ENCODE assay signal across 16 mouse cellular contexts in the genomic region with DNA sequence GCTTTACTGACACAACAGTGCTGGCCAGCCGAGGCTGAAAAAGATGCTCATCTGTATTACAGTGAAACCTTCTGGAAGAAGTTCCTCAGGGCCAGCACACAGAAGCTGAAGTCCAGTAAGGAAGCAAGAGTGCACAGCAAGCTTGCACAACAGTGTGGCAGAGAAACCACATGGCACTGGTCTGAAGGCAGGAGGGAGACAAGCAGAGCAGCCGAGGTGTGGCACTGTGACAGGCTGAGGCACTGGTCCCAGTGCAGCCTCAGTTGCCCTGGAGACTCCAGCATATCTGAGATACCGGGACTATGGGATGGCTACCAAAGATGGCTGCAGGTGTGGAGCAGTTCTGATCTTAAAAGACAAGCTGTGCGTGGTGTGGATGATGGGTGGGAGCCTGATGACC. TPM values are rescaled to one million over a fixed set of nuclear protein-coding genes. Genes with fewer than 3 reads are reported as not detected.
DNase-seq lines count a peak whose midpoint lies in the region; ATAC-seq and TF ChIP-seq lines count a peak whose summit lies in the region.
"Had no signal": no experiment of that assay in that cellular context is flagged by ENCODE, and none has a peak within 500 bp of the region (broad histone marks: within the 10 kb centered on the region; RNA-seq: fewer than 3 reads in every experiment).

No protein-coding gene starts in this region.

- H3K4me3 ChIP-seq in gastrocnemius, adult 2 months: no peak overlapping the region
- H3K4me3 ChIP-seq in kidney, embryonic 14.5 days (ENCODE audit: low read length): no peak overlapping the region
- H3K4me3 ChIP-seq: embryonic facial prominence, embryonic 12.5 days; forebrain, embryonic 12.5 days had no signal

- H3K27me3 ChIP-seq in kidney, embryonic 14.5 days (ENCODE audit: control insufficient read depth, insufficient read depth, low read length): no peaks in the 10 kb centered on the region
- H3K27me3 ChIP-seq: embryonic facial prominence, embryonic 12.5 days; forebrain, embryonic 12.5 days had no signal

- intact Hi-C loops in gastrocnemius, adult 2 months (cut with DNase I): no loop called here

- no peaks in the 10 kb centered on the region; the same call in 1 of the 2 replicates for H3K9me3 ChIP-seq in kidney, embryonic 14.5 days (ENCODE audit: control insufficient read depth, low read length)
- H3K9me3 ChIP-seq: embryonic facial prominence, embryonic 12.5 days; forebrain, embryonic 12.5 days had no signal

- no peak for DNase-seq in gastrocnemius, adult 2 months
- no peak for DNase-seq in gastrocnemius, postnatal 10 days
- DNase-seq in lung, postnatal 4 days: peak; percentile 38 to 46
- DNase-seq in lung, postnatal 10 days: no peak
- peak; percentile 42 to 54 for DNase-seq in monocyte, adult 2 months (ENCODE audit: low read depth in 1 of 2, low spot score in 2 of 2)
- no peak for DNase-seq in right cerebral cortex, postnatal 36 days (ENCODE audit: low spot score in 2 of 2)
- DNase-seq: B cell, adult 2 months; cerebellum, postnatal 25 days; heart, postnatal 14 days; kidney, postnatal 10 days; right cerebral cortex, adult 18-20 months; thymus, adult 18-20 months had no signal

- TF ChIP-seq CTCF in gastrocnemius, adult 2 months (IDR thresholded peaks at IDR 0.05): no peak

- peak overlapping the region; percentile 35; the same call in 1 of the 2 replicates for H3K27ac ChIP-seq in gastrocnemius, adult 2 months
- no peak overlapping the region for H3K27ac ChIP-seq in kidney, embryonic 14.5 days (ENCODE audit: low read depth, low read length)
- H3K27ac ChIP-seq: embryonic facial prominence, embryonic 12.5 days; forebrain, embryonic 12.5 days had no signal

- no peaks in the 10 kb centered on the region for H3K4me1 ChIP-seq in kidney, embryonic 14.5 days (ENCODE audit: control insufficient read depth, insufficient read depth, low read length)
- H3K4me1 ChIP-seq: embryonic facial prominence, embryonic 12.5 days; forebrain, embryonic 12.5 days had no signal

- no peak overlapping the region for H3K4me2 ChIP-seq in kidney, embryonic 14.5 days (replicated peaks; ENCODE audit: low read depth, low read length)
- H3K4me2 ChIP-seq: embryonic facial prominence, embryonic 12.5 days; forebrain, embryonic 12.5 days had no signal

- no peak overlapping the region for H3K9ac ChIP-seq in kidney, embryonic 14.5 days (ENCODE audit: low read depth, low read length)
- H3K9ac ChIP-seq: embryonic facial prominence, embryonic 12.5 days; forebrain, embryonic 12.5 days had no signal

- peak; percentile 93 for ATAC-seq in granulocyte monocyte progenitor cell, adult 5-6 weeks (replicated peaks; ENCODE audit: poor library complexity, severe bottlenecking)
- ATAC-seq in kidney, embryonic 14.5 days (ENCODE audit: low FRiP score, low TSS enrichment): no peak

- 72% methylated on average over 4 of the region's 4 CpGs for WGBS in kidney, embryonic 14.5 days

- H3K36me3 ChIP-seq in kidney, embryonic 14.5 days (ENCODE audit: control insufficient read depth, insufficient read depth, low read length): no peaks in the 10 kb centered on the region
- H3K36me3 ChIP-seq: embryonic facial prominence, embryonic 12.5 days; forebrain, embryonic 12.5 days had no signal

RNA-seq across cellular contexts. Expression of a gene that starts 44.5 kb away (rescaled TPM):
- 10 to 100 TPM; 39.8 to 43.6 TPM for total RNA-seq in gastrocnemius, adult 2 months (2021)
- 10 to 100 TPM; 27.7 to 28.0 TPM for total RNA-seq in gastrocnemius, postnatal 10 days (2021)
- total RNA-seq in granulocyte monocyte progenitor cell, adult 5-6 weeks (2014; fragmentation: Nextera tagmentation): 30.2 and 37.9 TPM in 2 replicates
- total RNA-seq in granulocyte monocyte progenitor cell, adult 5-6 weeks (2017): 21.4 and 29.6 TPM in 2 replicates
- 4.2 and 9.2 TPM in 2 replicates for polyA plus RNA-seq in kidney, embryonic 14.5 days (2014; fragmentation: Nextera tagmentation; extraction: Ambion mirVana)

Comparison
In these comparisons a context has a peak if more than half of its experiments do, and no peak if none do; other contexts are left out.
1. DNase-seq: peak in lung, postnatal 4 days (2 of 2) and monocyte, adult 2 months (2 of 2); none in gastrocnemius, adult 2 months (single experiment), gastrocnemius, postnatal 10 days (single experiment), lung, postnatal 10 days (single experiment) and right cerebral cortex, postnatal 36 days (0 of 2).